Mouse (Mus musculus): ENCODE results near the gene Vwc2.

Vwc2 gene

DNA sequence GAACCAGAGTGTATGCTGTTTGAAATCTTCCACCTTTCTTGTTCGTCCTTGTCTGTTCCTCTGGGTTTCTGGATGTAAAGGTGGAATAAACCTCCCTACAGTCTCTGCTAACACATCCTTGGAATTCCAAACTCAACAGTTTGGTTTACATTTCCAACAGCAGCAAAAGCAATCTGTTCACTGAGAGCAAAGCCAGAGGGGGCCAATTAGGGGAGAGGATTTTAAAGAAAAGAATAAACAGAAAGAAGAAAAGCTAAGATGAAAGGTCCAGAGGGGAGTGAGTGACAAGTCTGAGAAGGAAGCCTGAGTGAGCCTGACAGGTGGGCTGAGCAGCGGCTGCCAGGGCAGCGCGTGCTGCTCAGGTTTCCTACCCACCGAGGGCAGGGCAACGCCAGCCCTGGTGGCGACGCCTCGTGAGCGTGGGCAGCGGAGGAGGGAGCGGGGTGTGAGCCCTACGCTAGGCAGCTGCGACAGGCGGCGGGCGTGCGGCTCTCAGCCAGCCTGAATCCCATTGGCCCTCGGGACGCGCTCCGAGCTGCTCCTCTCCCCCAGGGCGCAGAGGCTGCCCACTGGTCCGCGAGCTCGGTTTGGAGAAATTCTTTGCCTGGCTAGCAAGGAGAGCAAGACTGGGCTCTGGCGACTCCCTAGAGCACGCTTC, at the start of gene Vwc2:
Gene Vwc2 (plus strand): TSS at position 648 of the 658 bp plus-strand sequence.
- peak; percentile 14 to 25 for DNase-seq (ENCODE audit: low spot score in 2 of 2)

GRCm38 (mm10) chr11:11088162-11088756, 25.8 kb upstream of the Vwc2 start:
- no peak for DNase-seq (ENCODE audit: low spot score in 2 of 2)

DNA sequence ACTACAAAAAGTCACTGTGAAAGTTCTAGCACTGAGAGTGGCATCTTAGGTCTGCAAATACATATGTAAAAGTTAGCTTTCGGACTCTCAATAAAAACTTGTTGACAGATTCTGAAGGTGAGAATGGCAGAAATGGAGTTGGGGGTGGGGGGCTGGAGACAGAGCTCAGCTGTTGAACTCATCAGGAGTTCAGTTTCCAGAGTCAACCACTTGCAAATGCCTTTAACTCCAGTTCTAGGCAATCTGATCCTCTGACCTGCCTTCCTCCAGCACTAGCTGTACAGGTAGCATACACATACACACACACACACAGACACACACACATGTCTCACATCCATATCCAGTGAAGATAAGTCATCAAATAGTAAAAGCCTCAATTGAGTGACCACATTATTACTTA, 16.4 kb upstream of the Vwc2 start:
- DNase-seq (ENCODE audit: low spot score in 2 of 2), result no peak

DNA sequence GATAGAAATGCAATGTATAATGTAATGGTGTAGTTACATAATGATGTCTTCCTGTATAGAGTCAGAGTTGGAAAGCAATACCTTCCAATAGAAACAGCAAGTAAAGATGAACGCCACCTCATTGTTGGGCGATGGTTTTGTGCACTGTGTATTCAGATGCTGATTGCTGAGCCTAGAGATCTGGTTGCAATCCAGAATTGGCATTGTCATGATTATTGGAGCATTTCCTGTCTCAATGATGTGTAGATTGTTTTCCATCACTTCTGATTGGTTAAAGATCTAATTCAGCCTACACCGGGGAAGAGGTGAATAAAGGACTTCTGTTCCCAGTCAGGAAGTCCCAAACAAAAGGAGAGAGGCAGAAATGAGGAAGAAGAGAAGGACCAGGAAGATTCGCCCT, 15.7 kb upstream of the Vwc2 start:
- DNase-seq (ENCODE audit: low spot score in 2 of 2), result no peak

DNA sequence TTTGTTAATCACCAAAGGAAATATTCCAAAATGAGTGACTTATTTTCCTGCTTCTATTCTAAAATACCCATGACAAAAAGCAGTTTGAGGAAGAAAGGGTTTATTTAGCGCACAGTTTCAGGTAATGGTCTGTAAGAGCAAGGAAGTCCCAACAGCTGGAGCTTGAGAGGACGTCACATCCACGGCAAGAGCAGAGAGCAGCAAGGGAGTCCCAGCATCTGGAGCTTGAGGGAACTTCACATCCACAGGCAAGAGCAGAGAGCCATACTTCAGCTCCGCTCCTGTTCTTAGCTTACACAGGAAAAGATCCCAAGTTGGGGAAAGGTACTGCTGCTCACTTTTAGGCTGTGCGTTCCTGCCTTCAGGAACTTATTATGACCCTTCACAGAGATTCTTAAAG, 15.0 kb upstream of the Vwc2 start:
- DNase-seq (ENCODE audit: low spot score in 2 of 2), result no peak

DNA sequence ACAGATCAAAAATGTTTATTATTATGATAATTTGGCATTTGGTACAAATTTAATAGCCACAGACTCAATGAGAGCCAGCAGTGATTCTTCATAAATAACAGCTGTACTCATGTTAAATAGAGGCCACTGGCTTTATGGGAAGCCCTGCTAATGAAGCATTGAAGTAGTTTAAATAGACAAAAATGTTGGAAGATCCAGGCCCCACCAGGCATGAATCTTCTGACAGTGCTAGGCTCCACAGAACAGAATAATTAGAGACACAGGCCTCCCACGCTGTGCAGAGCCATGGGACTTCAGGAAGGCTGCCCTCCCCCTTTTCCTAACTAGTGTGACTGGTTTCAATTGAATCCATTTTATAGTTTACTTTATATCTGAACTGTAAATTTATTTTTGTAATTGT, 11.8 kb upstream of the Vwc2 start:
- DNase-seq (ENCODE audit: low spot score in 2 of 2), result no peak

DNA sequence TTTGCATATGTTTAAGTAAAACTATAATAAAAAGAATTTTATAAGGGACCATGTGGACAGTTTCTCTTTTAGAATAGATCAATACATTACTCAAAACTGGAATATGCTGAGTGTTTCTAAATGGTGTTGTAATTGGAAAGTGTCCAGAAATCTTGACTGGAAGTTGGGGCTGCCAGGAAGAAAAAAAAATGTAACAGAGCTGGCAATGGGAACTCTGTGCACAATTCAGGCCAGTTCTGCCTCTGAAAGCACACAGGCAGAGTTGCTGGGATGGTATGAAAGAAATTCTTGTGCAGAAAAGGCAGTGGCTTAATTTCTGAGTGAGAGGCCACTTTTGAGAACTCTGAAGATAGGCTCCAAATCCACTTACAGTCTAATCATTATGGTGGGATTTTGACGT, 11.4 kb upstream of the Vwc2 start:
- no peak for DNase-seq (ENCODE audit: low spot score in 2 of 2)

- DNase-seq (ENCODE audit: low spot score in 2 of 2), result no peak
Observed at GRCm38 (mm10) chr11:11108922-11109321, 5.1 kb upstream of the Vwc2 start.

GRCm38 (mm10) chr11:11114234-11115030, 409 bp downstream of the Vwc2 start:
- DNase-seq (ENCODE audit: low spot score in 2 of 2), result no peak

DNA sequence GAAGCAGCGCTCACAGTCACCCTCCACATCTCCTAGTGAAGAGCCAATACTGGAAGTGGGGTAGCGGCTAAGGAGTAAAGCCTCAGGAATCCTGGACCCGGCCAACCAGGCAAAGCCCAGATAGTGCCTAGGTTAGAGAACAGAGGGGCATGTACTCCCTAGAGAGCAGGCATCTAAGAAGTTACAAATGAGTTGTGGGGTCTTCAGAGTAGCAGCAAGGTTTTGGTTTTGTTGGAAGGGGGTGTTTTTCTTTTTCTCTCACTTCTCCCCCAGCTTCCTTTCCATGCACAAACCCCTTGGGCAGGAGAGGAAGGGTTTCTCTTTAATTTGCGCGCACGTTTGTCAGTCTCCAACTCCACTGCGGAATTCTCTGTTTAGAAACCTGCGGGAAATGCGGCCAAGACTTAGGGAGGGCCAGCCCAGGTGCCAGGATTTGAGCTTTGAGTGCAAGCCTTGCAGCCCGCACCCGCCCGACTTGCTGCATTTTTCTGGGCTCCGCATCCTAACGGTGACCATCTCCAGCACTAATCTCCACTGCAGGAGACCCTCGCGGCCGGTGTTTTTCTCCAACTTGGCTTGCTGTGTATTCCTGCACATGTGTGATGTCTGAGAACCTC, 1.1 kb downstream of the Vwc2 start:
- peak in 1 of 2 experiments; percentile 7 for DNase-seq (ENCODE audit: low spot score in 2 of 2)

GRCm38 (mm10) chr11:11115648-11116590, 1.9 kb downstream of the Vwc2 start:
- peak; percentile 10 to 13 for DNase-seq (ENCODE audit: low spot score in 2 of 2)

- DNase-seq (ENCODE audit: low spot score in 2 of 2), result no peak
Observed at GRCm38 (mm10) chr11:11116736-11117135, 2.7 kb downstream of the Vwc2 start.

DNA sequence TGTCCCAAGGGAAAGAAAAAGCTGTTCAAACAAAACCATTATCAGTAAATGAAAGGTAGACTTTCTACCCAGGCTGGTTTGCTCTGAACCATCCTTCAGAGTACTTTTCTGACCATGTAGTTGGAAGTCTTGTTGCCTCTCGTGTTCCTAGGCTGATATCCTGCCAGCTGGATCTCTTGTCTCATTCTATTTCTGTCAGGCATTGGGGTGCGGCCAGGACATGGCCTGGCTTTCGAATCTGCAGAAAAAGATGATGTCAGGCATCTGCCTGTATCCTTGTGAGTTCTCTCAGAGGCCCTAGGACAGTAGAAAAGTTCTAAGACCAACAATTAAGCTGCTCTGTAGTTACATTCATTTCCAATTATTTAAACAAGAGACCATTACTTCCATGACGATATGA, 8.8 kb downstream of the Vwc2 start:
- no peak for DNase-seq (ENCODE audit: low spot score in 2 of 2)

DNA sequence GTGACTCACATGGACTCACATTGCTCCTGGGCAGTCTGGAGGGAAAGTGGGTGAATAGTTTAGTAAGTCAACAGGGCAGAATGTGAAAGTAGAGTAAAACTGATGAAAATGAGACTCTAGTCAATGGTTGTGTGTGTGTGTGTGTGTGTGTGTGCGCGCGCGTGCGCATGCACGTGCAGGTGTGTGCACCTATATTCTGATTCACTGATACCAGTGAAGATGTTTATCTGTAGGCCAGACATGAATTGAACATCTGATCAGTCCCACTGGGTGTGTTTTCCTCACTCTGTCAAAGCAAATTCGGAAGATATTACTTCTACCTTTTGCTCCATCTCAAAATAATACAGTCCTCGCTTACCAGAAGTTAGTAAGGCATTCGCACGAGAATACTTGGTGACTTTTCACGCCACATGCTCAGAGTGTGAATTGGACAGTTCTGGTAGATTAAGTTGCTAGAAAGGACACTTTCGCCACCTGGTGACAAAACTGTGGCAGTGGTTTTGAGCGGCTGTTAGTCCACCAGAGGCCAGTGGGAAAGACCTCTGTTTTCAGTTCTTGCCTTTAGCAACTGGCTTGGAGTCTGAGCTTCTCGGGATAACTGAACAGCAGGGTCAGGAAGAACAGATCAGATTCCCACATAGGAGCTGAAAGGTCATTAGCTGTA, 17.5 kb downstream of the Vwc2 start:
- peak; percentile 27 to 43 for DNase-seq (ENCODE audit: low spot score in 2 of 2)

DNA sequence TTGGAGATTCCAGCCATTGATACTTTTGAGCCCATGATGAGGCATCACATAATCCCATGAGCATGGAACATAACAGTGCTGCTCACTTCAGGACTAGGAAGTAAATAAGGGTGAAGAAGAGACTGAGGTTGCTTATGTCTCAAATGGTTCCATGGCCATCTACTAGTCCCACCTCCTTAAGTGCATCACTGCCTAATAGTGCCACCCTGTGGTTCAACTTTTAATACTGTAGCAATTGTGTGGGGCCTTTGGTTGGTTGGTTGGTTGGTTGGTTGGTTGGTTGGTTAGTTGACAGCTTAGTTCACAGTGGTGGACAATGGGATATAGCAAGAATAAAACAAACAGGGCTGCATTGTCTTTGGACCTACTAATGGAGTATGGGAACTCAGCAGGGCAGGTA, 26.6 kb downstream of the Vwc2 start:
- DNase-seq (ENCODE audit: low spot score in 2 of 2), result no peak

DNA sequence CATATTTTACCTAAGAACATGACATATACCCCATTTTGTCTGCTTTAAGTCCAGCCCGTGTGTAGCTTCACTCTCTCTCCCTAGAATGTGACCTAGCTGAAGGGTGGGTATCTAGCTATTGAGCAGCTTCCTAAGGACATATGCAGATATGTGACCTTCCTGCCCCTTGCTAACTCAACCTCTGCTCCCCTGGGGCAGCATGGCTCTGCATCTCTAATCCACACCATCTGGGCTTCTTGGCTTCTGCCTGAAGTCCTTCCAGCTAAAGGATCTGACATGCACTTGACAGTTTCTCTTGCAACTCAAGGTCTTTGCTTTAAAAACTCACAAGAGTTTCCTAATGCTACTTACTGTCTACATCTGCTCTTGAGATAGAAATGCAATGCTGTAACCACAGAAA, 38.7 kb downstream of the Vwc2 start:
- DNase-seq (ENCODE audit: low spot score in 2 of 2), result no peak

- no peak for DNase-seq (ENCODE audit: low spot score in 2 of 2)
Observed at GRCm38 (mm10) chr11:11171396-11171795, 57.4 kb downstream of the Vwc2 start.

DNA sequence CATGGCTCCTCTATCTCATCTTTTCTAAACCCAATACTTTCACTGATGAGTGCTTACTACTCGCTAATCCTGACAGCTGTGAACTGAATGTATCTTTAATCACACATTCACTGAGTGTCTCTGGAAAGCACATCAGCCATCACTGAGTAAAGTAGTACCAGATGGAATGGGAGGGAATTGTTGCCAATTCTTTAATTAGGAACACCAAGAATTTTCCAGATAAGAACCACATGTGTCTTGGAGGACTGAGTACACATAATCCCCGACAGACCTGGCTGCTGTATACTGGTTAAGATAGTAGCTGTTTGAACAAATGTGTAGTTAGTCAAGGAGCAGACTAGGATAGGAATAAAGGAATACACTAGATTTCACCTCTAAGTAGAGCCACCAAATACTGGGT, 61.2 kb downstream of the Vwc2 start:
- DNase-seq (ENCODE audit: low spot score in 2 of 2), result no peak

GRCm38 (mm10) chr11:11182705-11183104, 68.7 kb downstream of the Vwc2 start:
- DNase-seq (ENCODE audit: low spot score in 2 of 2), result no peak

GRCm38 (mm10) chr11:11223162-11223561, 109.1 kb downstream of the Vwc2 start:
- no peak for DNase-seq (ENCODE audit: low spot score in 2 of 2)

DNA sequence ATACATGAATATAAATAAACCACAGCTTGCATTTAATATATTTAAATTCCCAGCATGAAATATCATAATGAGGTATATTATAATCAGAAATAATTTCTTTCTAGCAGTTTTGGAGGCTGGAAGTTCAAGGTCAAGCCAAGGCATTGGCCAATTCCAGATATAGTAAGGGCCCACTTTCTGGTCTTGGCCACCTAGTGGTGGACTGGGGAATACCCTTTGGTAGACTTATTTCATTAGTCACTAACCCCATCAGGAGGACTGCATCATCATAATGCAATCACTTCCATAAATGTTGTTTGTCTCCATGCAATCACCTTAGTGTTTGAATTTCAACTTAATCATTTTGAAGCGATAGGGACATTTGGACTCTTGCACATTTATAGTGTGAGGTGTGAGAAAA, 125.3 kb downstream of the Vwc2 start:
- DNase-seq (ENCODE audit: low spot score in 2 of 2), result no peak
